Mouse (Mus musculus) ES-Bruce4 (cell line): ENCODE results near the gene Olfr112. TPM values are rescaled to one million over a fixed set of nuclear protein-coding genes. Genes with fewer than 3 reads are reported as not detected.
"Not testable (repeated sequence)": the region's sequence is repeated elsewhere in the genome, so short reads cannot be mapped to it uniquely, and the experiment has no call there.

Experiments used
- H3K27ac ChIP-seq: 2 replicates; pipeline ENCODE4 v1.5.1; 2012; ENCODE audit warnings: low read length, inconsistent platforms; ENCODE audit not compliant: insufficient read depth
- H3K27me3 ChIP-seq: 2 replicates; pipeline ENCODE4 v1.6.1; 2012; ENCODE audit warnings: mild to moderate bottlenecking, low read length, inconsistent platforms; ENCODE audit not compliant: control insufficient read depth, poor library complexity, insufficient read depth, severe bottlenecking
- H3K36me3 ChIP-seq: 2 replicates; pipeline ENCODE4 v1.6.1; 2012; ENCODE audit warnings: inconsistent platforms, mild to moderate bottlenecking, low read length, moderate library complexity; ENCODE audit not compliant: control insufficient read depth, poor library complexity, insufficient read depth, severe bottlenecking
- H3K4me1 ChIP-seq: one replicate; pipeline ENCODE4 v1.8.1; 2011; ENCODE audit warnings: low read length; ENCODE audit not compliant: control insufficient read depth, insufficient read depth
- H3K4me3 ChIP-seq: 2 replicates; pipeline ENCODE4 v1.5.1; 2011; ENCODE audit warnings: low read depth, mild to moderate bottlenecking, low read length
- H3K9ac ChIP-seq: 2 replicates; pipeline ENCODE4 v1.6.1; 2012; ENCODE audit warnings: low read depth, mild to moderate bottlenecking, inconsistent platforms; ENCODE audit not compliant: poor library complexity, severe bottlenecking
- H3K9me3 ChIP-seq: replicated peaks from 2 replicates; pipeline ENCODE4 v1.6.1; 2012; ENCODE audit warnings: mild to moderate bottlenecking, low read length, inconsistent platforms; ENCODE audit not compliant: control insufficient read depth, poor library complexity, insufficient read depth, severe bottlenecking
- CTCF ChIP-seq: IDR thresholded peaks from one replicate; pipeline ENCODE4 v1.8.1; 2011; ENCODE audit warnings: low read depth, low read length
- EP300 ChIP-seq: IDR thresholded peaks from 2 replicates; pipeline ENCODE4 v1.6.1; 2011; ENCODE audit warnings: low read depth, low read length; ENCODE audit not compliant: insufficient read depth
- POLR2A ChIP-seq: IDR thresholded peaks from one replicate; pipeline ENCODE4 v1.8.1; 2011; ENCODE audit warnings: low read length; ENCODE audit not compliant: insufficient read depth
- polyA plus RNA-seq: library from polyadenylated mRNA; stranded (reverse); fragments of >200 nt; gene quantifications from 2 replicates; pipeline ENCODE4 v1.2.4, GENCODE M21; 2011; ENCODE audit warnings: low read depth; ENCODE audit not compliant: missing spikeins, insufficient read depth, insufficient read length

Olfr112 gene
- polyA plus RNA-seq, 1 experiment = not detected

GRCm38 (mm10) chr17:37541454-37542119 is 27.7 kb downstream of the Olfr112 start:
- TF ChIP-seq EP300 (no peak), POLR2A (no peak), CTCF (no peak)
- H3K4me1 ChIP-seq = no peaks in the 10 kb centered on the region
- H3K36me3 ChIP-seq = no peaks in the 10 kb centered on the region
- no peak overlapping the region for H3K9ac ChIP-seq
- no peak overlapping the region for H3K4me3 ChIP-seq
- H3K27ac ChIP-seq = no peak overlapping the region
- no peaks in the 10 kb centered on the region for H3K9me3 ChIP-seq
- no peaks in the 10 kb centered on the region for H3K27me3 ChIP-seq

DNA sequence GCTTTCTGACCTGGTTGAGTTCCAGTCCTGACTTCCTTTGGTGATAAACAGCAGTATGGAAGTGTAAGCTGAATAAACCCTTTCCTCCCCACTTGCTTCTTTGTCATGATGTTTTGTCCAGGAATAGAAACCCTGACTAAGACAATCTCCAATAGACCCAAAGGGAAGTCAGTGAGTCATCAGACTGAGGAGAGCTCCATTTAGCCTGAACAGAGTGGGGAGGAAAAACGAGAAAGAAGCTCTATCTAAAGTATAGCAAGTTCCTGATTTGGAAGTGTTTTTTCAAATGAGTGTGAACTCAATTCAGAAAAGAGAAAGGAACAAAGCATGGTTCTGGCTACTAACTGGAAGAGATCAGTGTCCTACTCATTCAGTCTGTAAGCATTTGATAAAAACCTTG is 30.8 kb downstream of the Olfr112 start:
- not testable (repeated sequence) for H3K27me3 ChIP-seq, H3K27ac ChIP-seq, H3K4me3 ChIP-seq, H3K9me3 ChIP-seq, H3K4me1 ChIP-seq, H3K36me3 ChIP-seq, H3K9ac ChIP-seq

DNA sequence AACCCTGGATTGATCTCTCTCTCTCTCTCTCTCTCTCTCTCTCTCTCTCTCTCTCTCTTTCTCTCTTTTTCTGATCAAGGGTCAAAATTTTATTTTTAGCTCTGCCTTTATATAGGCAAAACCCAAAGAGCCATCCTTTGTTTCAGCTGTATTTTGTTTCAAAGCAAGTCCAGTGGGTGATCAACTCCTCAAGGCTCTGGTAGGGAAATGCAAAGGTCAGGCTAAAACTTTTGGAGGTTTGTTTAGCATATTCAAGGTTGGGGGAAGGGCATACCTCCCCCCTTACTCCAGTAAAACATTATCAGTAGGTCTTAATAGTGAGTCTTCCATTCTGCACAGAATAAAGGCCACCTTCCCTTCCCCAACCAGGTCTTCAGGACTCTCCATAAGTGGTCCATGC is 34.1 kb downstream of the Olfr112 start:
- TF ChIP-seq POLR2A (no peak), CTCF (no peak), EP300 (no peak)
- H3K36me3 ChIP-seq = no peaks in the 10 kb centered on the region
- no peaks in the 10 kb centered on the region for H3K27me3 ChIP-seq
- no peaks in the 10 kb centered on the region for H3K9me3 ChIP-seq
- no peak overlapping the region for H3K4me3 ChIP-seq
- H3K4me1 ChIP-seq = no peaks in the 10 kb centered on the region
- no peak overlapping the region for H3K9ac ChIP-seq
- H3K27ac ChIP-seq = peak overlapping the region; percentile 19; the same call in 1 of the 2 replicates

GRCm38 (mm10) chr17:37525427-37525826 is 43.8 kb downstream of the Olfr112 start:
- not testable (repeated sequence) for H3K9ac ChIP-seq, H3K4me1 ChIP-seq, H3K27me3 ChIP-seq, H3K36me3 ChIP-seq, H3K4me3 ChIP-seq, H3K9me3 ChIP-seq, H3K27ac ChIP-seq

- H3K27ac ChIP-seq, H3K9ac ChIP-seq, H3K36me3 ChIP-seq, H3K27me3 ChIP-seq, H3K9me3 ChIP-seq, H3K4me1 ChIP-seq, H3K4me3 ChIP-seq: not testable (repeated sequence)
Measured at GRCm38 (mm10) chr17:37524612-37525011, 44.6 kb downstream of the Olfr112 start.

Other genes with a start within 250 kb of the Olfr112 start
- not detected in 2 replicates for gene Olfr103, start 229.8 kb downstream of the Olfr112 start, polyA plus RNA-seq
- gene Olfr104-ps, start 209.9 kb downstream of the Olfr112 start, polyA plus RNA-seq = not detected in 2 replicates
- not detected in 2 replicates for gene Olfr105-ps, start 190.4 kb downstream of the Olfr112 start, polyA plus RNA-seq
- gene Olfr106-ps, start 179.1 kb downstream of the Olfr112 start, polyA plus RNA-seq = not detected in 2 replicates
- gene Olfr107, start 170.2 kb downstream of the Olfr112 start, polyA plus RNA-seq = not detected in 2 replicates
- gene Olfr108, start 124.0 kb downstream of the Olfr112 start, polyA plus RNA-seq = not detected in 2 replicates
- not detected in 2 replicates for gene Olfr109, start 110.5 kb downstream of the Olfr112 start, polyA plus RNA-seq
- gene H2-M2, start 85.9 kb downstream of the Olfr112 start, polyA plus RNA-seq = 0.52 TPM in 1 of 2 replicates, not detected in the other
- not detected in 2 replicates for gene Olfr110, start 77.0 kb downstream of the Olfr112 start, polyA plus RNA-seq
- not detected in 2 replicates for gene Olfr111, start 61.4 kb downstream of the Olfr112 start, polyA plus RNA-seq
- gene Olfr113, start 8.2 kb upstream of the Olfr112 start, polyA plus RNA-seq = not detected in 2 replicates
- not detected in 2 replicates for gene Olfr114, start 23.3 kb upstream of the Olfr112 start, polyA plus RNA-seq
- gene Olfr115, start 57.7 kb upstream of the Olfr112 start, polyA plus RNA-seq = not detected in 2 replicates
- gene Olfr116, start 57.7 kb upstream of the Olfr112 start, polyA plus RNA-seq = not detected in 2 replicates
- not detected in 2 replicates for gene Olfr117, start 94.3 kb upstream of the Olfr112 start, polyA plus RNA-seq
- gene Olfr118, start 97.5 kb upstream of the Olfr112 start, polyA plus RNA-seq = not detected in 2 replicates
- gene Olfr119, start 127.1 kb upstream of the Olfr112 start, polyA plus RNA-seq = not detected in 2 replicates
- gene Olfr120, start 152.4 kb upstream of the Olfr112 start, polyA plus RNA-seq = not detected in 2 replicates
- not detected in 2 replicates for gene Olfr121, start 179.4 kb upstream of the Olfr112 start, polyA plus RNA-seq
- not detected in 2 replicates for gene Olfr122, start 199.2 kb upstream of the Olfr112 start, polyA plus RNA-seq
- not detected in 2 replicates for gene Olfr123, start 224.1 kb upstream of the Olfr112 start, polyA plus RNA-seq
- gene Olfr124, start 230.4 kb upstream of the Olfr112 start, polyA plus RNA-seq = not detected in 2 replicates